Mouse (Mus musculus): Measurements from ENCODE around the gene Wnt9b. TPM values are rescaled to one million over a fixed set of nuclear protein-coding genes. Genes with fewer than 3 reads are reported as not detected.

Gene Wnt9b
- polyA plus RNA-seq, 1 experiment from 2014 or later, result 0.19 TPM

DNA sequence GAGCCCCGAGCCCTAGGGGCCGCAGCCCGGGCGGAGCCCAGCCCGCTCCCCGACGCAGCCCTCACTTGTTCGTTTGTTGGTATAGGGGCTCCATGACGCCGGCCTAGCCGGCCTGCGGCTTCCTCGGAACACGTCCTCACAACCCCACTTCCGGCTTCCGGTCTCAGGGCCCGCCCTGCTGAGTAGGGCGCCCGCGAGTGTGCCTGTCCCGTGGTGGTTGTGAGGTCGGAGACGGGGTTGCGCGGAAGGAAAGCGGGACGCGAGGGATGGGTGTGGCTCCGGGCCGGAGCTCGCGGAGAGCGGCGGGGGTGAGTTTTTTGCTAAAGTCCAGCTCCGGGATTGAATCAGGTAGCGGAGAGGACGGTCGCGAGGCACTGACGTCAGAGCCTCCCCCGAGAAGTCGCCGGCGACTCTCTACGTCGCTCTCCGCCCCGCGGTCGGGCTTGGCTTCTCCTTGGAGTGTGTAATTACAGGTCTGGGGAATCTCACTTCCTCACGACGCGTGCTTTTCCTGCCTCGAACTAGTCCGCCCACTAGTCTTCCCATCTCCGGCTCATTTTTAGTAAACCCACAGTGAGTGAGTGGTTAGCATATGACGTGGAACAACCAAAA lies 52.0 kb downstream of the Wnt9b start, which contains the start of gene Gosr2:
Gosr2 (minus strand) TSS at position 334 of the 612 bp plus-strand sequence.
- Histone ChIP-seq H3K4me2 (peak within 1 kb of the TSS; percentile 62), H3K9me3 (ENCODE audit: control insufficient read depth, low read length) (no peaks in the 10 kb centered on the region), H3K36me3 (ENCODE audit: control insufficient read depth, insufficient read depth, low read length) (0 out of 2 replicates have a peak, but pooled peaks cover 2% of the 10 kb centered on the region), H3K27me3 (replicated peaks; ENCODE audit: control insufficient read depth, insufficient read depth, low read length) (no peaks in the 10 kb centered on the region), H3K9ac (ENCODE audit: low read depth, low read length) (peak within 1 kb of the TSS; percentile 91), H3K4me1 (replicated peaks; ENCODE audit: control insufficient read depth, insufficient read depth, low read length) (peaks cover 3% of the 10 kb centered on the region; the same call in 1 of the 2 replicates), H3K27ac (ENCODE audit: low read depth, low read length) (peak within 1 kb of the TSS; percentile 92), H3K4me3 (ENCODE audit: low read depth, low read length) (peak within 1 kb of the TSS; percentile 96)
- ATAC-seq (replicated peaks; ENCODE audit: low FRiP score), result peak; percentile 98
- peak; percentile 92 for DNase-seq (ENCODE audit: low spot score)
- WGBS, result under 1% methylated on average over 57 of the region's 57 CpGs

DNA sequence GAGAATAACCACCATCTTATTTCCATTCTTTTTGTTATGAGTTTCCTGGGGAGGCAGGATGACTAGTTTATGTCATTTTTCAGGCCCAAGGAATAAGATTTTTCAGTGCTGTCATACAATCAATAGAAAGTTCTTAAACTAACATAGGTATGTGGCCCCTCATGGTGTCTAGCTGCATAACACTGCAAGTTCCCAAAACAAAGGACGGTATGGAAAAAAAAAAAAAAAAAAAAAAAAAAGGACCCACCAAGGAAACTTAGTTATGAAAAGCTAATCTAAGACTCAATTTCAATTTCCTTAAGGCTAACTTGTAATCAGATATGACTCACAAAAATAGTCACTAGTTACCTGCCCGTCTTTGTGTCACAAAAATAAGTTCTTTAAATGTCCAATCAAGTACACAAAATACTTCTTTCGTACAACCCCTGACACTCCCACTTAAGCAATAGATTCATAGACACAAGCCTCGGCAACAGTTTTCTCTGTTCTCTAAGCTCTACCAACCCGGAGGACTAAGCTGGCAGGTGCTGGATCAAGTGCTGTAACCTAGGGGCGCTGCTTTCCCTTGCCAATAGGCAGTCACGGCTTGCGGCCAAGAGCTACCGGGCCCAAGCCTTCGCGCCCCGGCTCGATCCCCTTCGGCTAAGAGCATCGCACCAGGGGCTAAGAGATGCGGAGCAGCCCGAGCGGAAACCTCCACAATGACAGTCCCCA lies 52.6 kb downstream of the Wnt9b start:
- ATAC-seq (replicated peaks; ENCODE audit: low FRiP score), result peak; percentile 69
- Histone ChIP-seq H3K4me1 (replicated peaks; ENCODE audit: control insufficient read depth, insufficient read depth, low read length) (peaks cover 3% of the 10 kb centered on the region; the same call in 1 of the 2 replicates), H3K27ac (ENCODE audit: low read depth, low read length) (peak overlapping the region; percentile 92), H3K27me3 (replicated peaks; ENCODE audit: control insufficient read depth, insufficient read depth, low read length) (no peaks in the 10 kb centered on the region), H3K4me2 (peak overlapping the region; percentile 62), H3K36me3 (ENCODE audit: control insufficient read depth, insufficient read depth, low read length) (no peaks in the 10 kb centered on the region), H3K9ac (ENCODE audit: low read depth, low read length) (peak overlapping the region; percentile 91), H3K4me3 (ENCODE audit: low read depth, low read length) (peak overlapping the region; percentile 96), H3K9me3 (ENCODE audit: control insufficient read depth, low read length) (no peaks in the 10 kb centered on the region)
- under 1% methylated on average over 18 of the region's 18 CpGs for WGBS
- DNase-seq (ENCODE audit: low spot score), result no peak

DNA sequence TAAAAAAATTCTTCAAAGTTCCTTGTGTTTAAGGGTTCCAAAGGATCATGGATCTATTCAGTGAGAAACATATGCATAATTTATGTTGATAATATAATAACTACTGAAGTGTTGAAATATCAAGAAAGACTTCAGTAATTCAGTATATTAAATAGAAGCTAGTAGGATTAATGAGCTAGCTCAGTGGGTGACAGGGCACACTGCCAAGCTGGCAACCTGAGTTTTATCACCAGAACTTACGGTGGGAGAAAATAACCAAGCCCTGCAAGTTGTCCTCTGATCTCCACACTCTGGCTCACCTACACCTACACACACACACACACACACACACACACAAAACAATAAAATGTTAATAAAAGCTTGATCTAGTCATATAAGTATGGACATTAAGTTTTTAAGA lies 56.4 kb downstream of the Wnt9b start:
- DNase-seq (ENCODE audit: low spot score), result no peak
- Histone ChIP-seq H3K27me3 (replicated peaks; ENCODE audit: control insufficient read depth, insufficient read depth, low read length) (no peaks in the 10 kb centered on the region), H3K27ac (ENCODE audit: low read depth, low read length) (no peak overlapping the region), H3K9me3 (ENCODE audit: control insufficient read depth, low read length) (no peaks in the 10 kb centered on the region), H3K9ac (ENCODE audit: low read depth, low read length) (no peak overlapping the region), H3K4me2 (no peak overlapping the region), H3K36me3 (ENCODE audit: control insufficient read depth, insufficient read depth, low read length) (no peaks in the 10 kb centered on the region), H3K4me3 (ENCODE audit: low read depth, low read length) (no peak overlapping the region), H3K4me1 (replicated peaks; ENCODE audit: control insufficient read depth, insufficient read depth, low read length) (peaks cover 20% of the 10 kb centered on the region)
- WGBS, result 84% methylated on average over 1 of the region's 1 CpGs
- ATAC-seq (replicated peaks; ENCODE audit: low FRiP score), result no peak

DNA sequence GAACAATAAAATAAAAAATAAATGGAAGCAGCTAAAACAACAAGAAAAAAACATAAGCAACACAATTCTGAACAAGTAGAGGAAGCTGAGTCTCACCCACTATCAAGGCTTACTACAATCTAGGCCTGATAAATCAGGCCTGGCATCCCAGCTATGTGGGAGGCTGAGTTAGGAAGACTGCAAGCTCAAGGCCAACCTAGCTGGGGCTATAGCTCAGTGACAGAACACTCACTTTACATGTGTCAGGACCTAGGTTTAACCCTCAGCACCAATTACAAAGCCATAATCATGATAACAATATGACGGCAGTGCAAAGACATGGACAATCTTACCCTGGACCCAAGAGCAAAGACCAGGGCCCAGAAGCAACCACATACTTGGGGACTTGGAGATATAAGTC lies 58.6 kb downstream of the Wnt9b start:
- Histone ChIP-seq H3K4me2 (no peak overlapping the region), H3K9me3 (ENCODE audit: control insufficient read depth, low read length) (no peaks in the 10 kb centered on the region), H3K27me3 (replicated peaks; ENCODE audit: control insufficient read depth, insufficient read depth, low read length) (no peaks in the 10 kb centered on the region), H3K4me1 (replicated peaks; ENCODE audit: control insufficient read depth, insufficient read depth, low read length) (peaks cover 20% of the 10 kb centered on the region), H3K9ac (ENCODE audit: low read depth, low read length) (no peak overlapping the region), H3K4me3 (ENCODE audit: low read depth, low read length) (no peak overlapping the region), H3K36me3 (ENCODE audit: control insufficient read depth, insufficient read depth, low read length) (peaks cover 6% of the 10 kb centered on the region; the same call in 1 of the 2 replicates), H3K27ac (ENCODE audit: low read depth, low read length) (no peak overlapping the region)
- no peak for DNase-seq (ENCODE audit: low spot score)
- no peak for ATAC-seq (replicated peaks; ENCODE audit: low FRiP score)
- WGBS, result 71% methylated on average over 1 of the region's 1 CpGs

DNA sequence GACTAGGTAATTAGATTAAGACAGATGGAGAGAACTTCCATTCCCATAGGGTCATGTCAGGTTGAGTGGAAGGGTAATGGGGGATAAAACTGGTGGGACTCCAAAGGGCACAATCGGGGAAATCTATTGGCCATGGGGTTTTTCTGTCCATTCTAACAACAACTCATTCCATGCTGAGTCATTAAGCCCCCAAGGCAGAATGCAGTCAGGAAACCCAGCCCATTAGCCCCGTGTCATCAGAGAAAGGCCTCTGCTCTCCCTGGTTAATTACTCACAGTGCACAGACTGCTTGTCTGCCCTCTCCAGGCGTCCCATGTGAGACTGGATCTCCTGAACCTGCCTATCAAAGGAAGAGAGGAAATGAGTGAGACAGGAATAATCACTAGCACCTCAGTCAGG lies 60.6 kb downstream of the Wnt9b start:
- Histone ChIP-seq H3K9me3 (ENCODE audit: control insufficient read depth, low read length) (no peaks in the 10 kb centered on the region), H3K27me3 (replicated peaks; ENCODE audit: control insufficient read depth, insufficient read depth, low read length) (no peaks in the 10 kb centered on the region), H3K4me3 (ENCODE audit: low read depth, low read length) (no peak overlapping the region), H3K36me3 (ENCODE audit: control insufficient read depth, insufficient read depth, low read length) (peaks cover 14% of the 10 kb centered on the region), H3K4me1 (replicated peaks; ENCODE audit: control insufficient read depth, insufficient read depth, low read length) (peaks cover 20% of the 10 kb centered on the region), H3K9ac (ENCODE audit: low read depth, low read length) (no peak overlapping the region), H3K4me2 (no peak overlapping the region), H3K27ac (ENCODE audit: low read depth, low read length) (no peak overlapping the region)
- ATAC-seq (replicated peaks; ENCODE audit: low FRiP score) (no peak), DNase-seq (ENCODE audit: low spot score) (no peak)
- WGBS, result 32% methylated on average over 3 of the region's 3 CpGs

DNA sequence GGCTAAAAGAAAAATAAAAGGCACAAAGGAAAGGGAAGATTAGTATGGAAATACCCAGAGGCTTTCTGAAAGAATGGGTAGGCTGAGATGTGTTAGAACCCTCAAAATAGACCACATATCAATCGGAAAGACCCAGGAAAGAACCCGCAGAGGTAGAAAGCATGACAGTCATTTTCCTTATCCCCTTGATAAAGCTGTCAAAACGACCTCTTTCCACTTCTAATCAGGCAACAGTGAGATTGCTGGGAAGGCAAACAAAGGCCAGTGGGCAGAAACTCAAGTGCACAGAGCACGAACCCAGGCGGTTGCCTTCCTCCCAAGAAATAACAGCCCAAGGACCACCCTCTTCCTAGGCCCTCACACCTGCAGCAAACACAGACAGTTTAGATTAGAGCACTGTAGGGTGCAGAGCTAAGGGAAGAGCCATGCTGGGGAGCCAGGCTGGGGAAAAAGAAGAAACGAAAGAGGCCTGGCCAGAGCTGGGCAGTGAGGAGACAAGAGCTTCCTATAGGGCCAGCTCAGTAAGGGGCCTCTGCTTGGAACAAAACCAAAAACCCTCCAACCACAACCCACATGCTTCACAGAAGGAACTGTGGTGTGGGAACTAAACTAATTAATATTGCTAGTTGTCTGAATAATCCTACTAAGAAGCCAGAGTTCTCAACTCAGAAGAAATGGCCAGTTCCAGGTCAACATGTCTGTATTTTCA lies 61.2 kb downstream of the Wnt9b start:
- no peak overlapping the region for H3K27ac ChIP-seq (ENCODE audit: low read depth, low read length)
- WGBS, result 51% methylated on average over 6 of the region's 6 CpGs
- ATAC-seq (replicated peaks; ENCODE audit: low FRiP score), result no peak

DNA sequence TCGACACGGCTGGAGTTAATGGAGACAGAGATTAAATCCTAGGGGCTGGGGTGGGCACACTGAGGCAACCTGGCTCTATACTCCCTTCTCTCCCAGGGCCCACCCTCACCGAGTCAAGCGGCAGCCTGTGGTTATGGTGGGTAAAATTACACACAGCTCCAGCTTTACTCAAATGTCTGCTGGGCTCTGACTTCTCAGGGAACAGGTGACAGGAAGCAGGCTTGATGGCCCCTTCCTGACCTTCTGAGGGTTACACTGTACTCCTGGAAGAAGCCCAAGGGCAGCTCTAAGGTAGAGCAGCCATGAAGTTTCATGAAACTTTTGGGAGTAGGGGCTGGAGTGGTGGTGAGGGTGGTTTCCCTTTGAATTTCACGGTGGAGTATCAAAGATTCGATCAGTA lies 62.9 kb downstream of the Wnt9b start:
- peaks cover 22% of the 10 kb centered on the region for H3K36me3 ChIP-seq (ENCODE audit: control insufficient read depth, insufficient read depth, low read length)

More for the DNA sequence above, 61.2 kb downstream of the Wnt9b start:
- Histone ChIP-seq H3K4me2 (no peak overlapping the region), H3K9ac (ENCODE audit: low read depth, low read length) (no peak overlapping the region), H3K36me3 (ENCODE audit: control insufficient read depth, insufficient read depth, low read length) (peaks cover 14% of the 10 kb centered on the region), H3K4me1 (replicated peaks; ENCODE audit: control insufficient read depth, insufficient read depth, low read length) (peaks cover 20% of the 10 kb centered on the region), H3K4me3 (ENCODE audit: low read depth, low read length) (no peak overlapping the region), H3K27me3 (replicated peaks; ENCODE audit: control insufficient read depth, insufficient read depth, low read length) (no peaks in the 10 kb centered on the region), H3K9me3 (ENCODE audit: control insufficient read depth, low read length) (no peaks in the 10 kb centered on the region)
- no peak for DNase-seq (ENCODE audit: low spot score)

DNA sequence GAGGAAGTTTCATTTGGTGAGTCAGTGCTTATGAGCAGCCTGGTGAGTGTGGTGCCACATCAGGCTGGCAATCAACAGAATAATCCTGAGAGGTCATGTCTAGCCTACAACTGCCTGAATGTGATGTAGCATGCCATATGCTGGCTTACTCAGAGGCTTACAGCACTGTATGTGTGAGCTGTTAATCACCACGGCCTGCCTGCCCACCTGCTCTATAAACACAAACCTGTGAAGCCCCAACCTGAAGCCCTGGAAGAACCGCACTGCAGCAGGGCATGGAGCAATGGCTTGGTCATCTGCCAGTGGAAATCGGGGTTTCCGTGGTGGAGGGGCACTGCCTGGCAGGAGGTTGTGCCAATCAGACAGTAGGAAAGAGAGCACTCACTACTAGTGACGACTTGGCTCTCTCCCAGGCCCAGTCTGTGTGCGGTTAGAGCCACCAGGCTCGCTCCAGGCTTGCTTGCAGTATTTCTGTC lies 64.3 kb downstream of the Wnt9b start:
- no peak overlapping the region for H3K9ac ChIP-seq (ENCODE audit: low read depth, low read length)
- no peaks in the 10 kb centered on the region for H3K27me3 ChIP-seq (replicated peaks; ENCODE audit: control insufficient read depth, insufficient read depth, low read length)
- ATAC-seq (replicated peaks; ENCODE audit: low FRiP score), result no peak
- no peak overlapping the region for H3K4me2 ChIP-seq
- peaks cover 30% of the 10 kb centered on the region for H3K36me3 ChIP-seq (ENCODE audit: control insufficient read depth, insufficient read depth, low read length)
- H3K4me3 ChIP-seq (ENCODE audit: low read depth, low read length), result no peak overlapping the region
- H3K9me3 ChIP-seq (ENCODE audit: control insufficient read depth, low read length), result no peaks in the 10 kb centered on the region
- no peak overlapping the region for H3K27ac ChIP-seq (ENCODE audit: low read depth, low read length)
- 82% methylated on average over 7 of the region's 7 CpGs for WGBS
- peaks cover 14% of the 10 kb centered on the region for H3K4me1 ChIP-seq (replicated peaks; ENCODE audit: control insufficient read depth, insufficient read depth, low read length)
- no peak for DNase-seq (ENCODE audit: low spot score)

More for the DNA sequence above, 62.9 kb downstream of the Wnt9b start:
- DNase-seq (ENCODE audit: low spot score) (no peak), ATAC-seq (replicated peaks; ENCODE audit: low FRiP score) (no peak)
- WGBS, result 78% methylated on average over 6 of the region's 6 CpGs
- Histone ChIP-seq H3K4me3 (ENCODE audit: low read depth, low read length) (no peak overlapping the region), H3K9ac (ENCODE audit: low read depth, low read length) (no peak overlapping the region), H3K27ac (ENCODE audit: low read depth, low read length) (no peak overlapping the region), H3K9me3 (ENCODE audit: control insufficient read depth, low read length) (no peaks in the 10 kb centered on the region), H3K4me2 (no peak overlapping the region), H3K4me1 (replicated peaks; ENCODE audit: control insufficient read depth, insufficient read depth, low read length) (peaks cover 19% of the 10 kb centered on the region), H3K27me3 (replicated peaks; ENCODE audit: control insufficient read depth, insufficient read depth, low read length) (no peaks in the 10 kb centered on the region)

Measured in liver, embryonic 11.5 days (tissue).